27 mouse cellular contexts compared by ENCODE assay signal in the genomic region with DNA sequence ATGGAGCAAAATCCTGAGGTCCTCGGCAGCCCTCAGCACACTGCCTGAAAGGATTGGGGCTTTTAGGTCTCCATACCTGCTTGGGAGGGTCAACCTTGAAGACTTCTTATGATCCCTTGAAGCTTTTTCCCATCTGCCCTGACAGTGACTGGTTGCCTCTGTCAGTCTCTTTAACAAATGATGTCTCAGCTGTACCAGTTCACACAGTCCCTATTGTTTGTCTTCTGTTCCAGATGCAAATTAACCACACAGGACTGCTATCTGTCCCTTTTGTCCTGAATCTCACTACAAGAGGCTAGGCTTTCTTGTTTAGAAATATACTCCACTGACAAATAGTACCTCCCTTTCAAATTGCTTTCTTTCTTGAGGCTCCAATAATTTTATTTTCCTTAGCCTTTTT.
DNase-seq lines count a peak whose midpoint lies in the region; ATAC-seq lines count a peak whose summit lies in the region.
"Had no signal": no experiment of that assay in that cellular context is flagged by ENCODE, and none has a peak within 500 bp of the region (broad histone marks: within the 10 kb centered on the region; RNA-seq: fewer than 3 reads in every experiment).

No protein-coding gene starts in this region.

- peak; percentile 91 for ATAC-seq in hindbrain, embryonic 11.5 days (ENCODE audit: low FRiP score)
- no peak for ATAC-seq in hindbrain, embryonic 14.5 days (ENCODE audit: low FRiP score)
- ATAC-seq: forebrain, embryonic 15.5 days; hindbrain, embryonic 16.5 days; intestine, embryonic 15.5 days had no signal

- no peak overlapping the region for H3K4me2 ChIP-seq in hindbrain, embryonic 11.5 days (replicated peaks; ENCODE audit: low read depth, low read length)
- no peak overlapping the region for H3K4me2 ChIP-seq in hindbrain, embryonic 14.5 days (replicated peaks)
- H3K4me2 ChIP-seq: embryonic facial prominence, embryonic 13.5 days; forebrain, embryonic 12.5 days; forebrain, embryonic 15.5 days; heart, embryonic 13.5 days; hindbrain, embryonic 12.5 days; intestine, embryonic 15.5 days had no signal

- no peaks in the 10 kb centered on the region for H3K27me3 ChIP-seq in hindbrain, embryonic 11.5 days (ENCODE audit: control insufficient read depth, insufficient read depth, low read length)
- H3K27me3 ChIP-seq in hindbrain, embryonic 14.5 days (ENCODE audit: control insufficient read depth, insufficient read depth, low read length) = no peaks in the 10 kb centered on the region
- H3K27me3 ChIP-seq: CH12.LX; embryonic facial prominence, embryonic 13.5 days; forebrain, embryonic 12.5 days; forebrain, embryonic 15.5 days; heart, embryonic 13.5 days; hindbrain, embryonic 12.5 days; intestine, embryonic 15.5 days had no signal

- H3K9me3 ChIP-seq in hindbrain, embryonic 11.5 days (ENCODE audit: control insufficient read depth, low read length) = no peaks in the 10 kb centered on the region
- no peaks in the 10 kb centered on the region for H3K9me3 ChIP-seq in hindbrain, embryonic 14.5 days (ENCODE audit: control insufficient read depth, low read length)
- H3K9me3 ChIP-seq: embryonic facial prominence, embryonic 10.5 days; embryonic facial prominence, embryonic 13.5 days; forebrain, embryonic 12.5 days; forebrain, embryonic 15.5 days; heart, embryonic 10.5 days; heart, embryonic 13.5 days; hindbrain, embryonic 12.5 days; intestine, embryonic 15.5 days had no signal

- no peaks in the 10 kb centered on the region for H3K4me1 ChIP-seq in hindbrain, embryonic 11.5 days (replicated peaks; ENCODE audit: control insufficient read depth, insufficient read depth, low read length)
- H3K4me1 ChIP-seq in hindbrain, embryonic 14.5 days (replicated peaks; ENCODE audit: control insufficient read depth, insufficient read depth, low read length) = no peaks in the 10 kb centered on the region
- H3K4me1 ChIP-seq: embryonic facial prominence, embryonic 10.5 days; embryonic facial prominence, embryonic 13.5 days; forebrain, embryonic 12.5 days; forebrain, embryonic 15.5 days; heart, embryonic 10.5 days; heart, embryonic 13.5 days; hindbrain, embryonic 12.5 days; intestine, embryonic 15.5 days had no signal

- H3K27ac ChIP-seq in hindbrain, embryonic 11.5 days (ENCODE audit: low read depth, low read length) = no peak overlapping the region
- no peak overlapping the region for H3K27ac ChIP-seq in hindbrain, embryonic 14.5 days
- H3K27ac ChIP-seq: embryonic facial prominence, embryonic 10.5 days; embryonic facial prominence, embryonic 13.5 days; forebrain, embryonic 12.5 days; forebrain, embryonic 15.5 days; heart, adult 2 months; heart, embryonic 10.5 days; heart, embryonic 13.5 days; hindbrain, embryonic 12.5 days; intestine, embryonic 15.5 days had no signal

- peak; percentile 31 for DNase-seq in hindbrain, embryonic 11.5 days (ENCODE audit: low spot score)
- DNase-seq in hindbrain, embryonic 14.5 days (ENCODE audit: low spot score) = no peak
- DNase-seq in ES-CJ7 (ENCODE audit: low read depth, low spot score) = peak; percentile 4
- peak; percentile 13 for DNase-seq in ZHBTc4 (ENCODE audit: low read depth, low spot score)
- DNase-seq in layer of hippocampus, adult 9-10 months (ENCODE audit: low spot score) = no peak
- DNase-seq in natural killer cell, adult 2 months (ENCODE audit: low spot score in 2 of 2) = no peak
- DNase-seq: adrenal gland, postnatal 10 days; adrenal gland, postnatal 36 days; B cell, adult 2 months; cerebellum, adult 18-20 months; cerebellum, postnatal 14 days; gastrocnemius, postnatal 36 days; heart, adult 2 months; heart, postnatal 14 days; heart, postnatal 4 days; kidney, adult 11 months had no signal

- 48% methylated on average over 1 of the region's 1 CpGs for WGBS in hindbrain, embryonic 11.5 days
- 34% methylated on average over 1 of the region's 1 CpGs for WGBS in hindbrain, embryonic 14.5 days

- H3K4me3 ChIP-seq in hindbrain, embryonic 11.5 days (ENCODE audit: low read depth, low read length) = no peak overlapping the region
- H3K4me3 ChIP-seq in hindbrain, embryonic 14.5 days (replicated peaks; ENCODE audit: low read length) = no peak overlapping the region
- H3K4me3 ChIP-seq: embryonic facial prominence, embryonic 10.5 days; embryonic facial prominence, embryonic 13.5 days; erythroblast, embryonic 14.5 days; forebrain, embryonic 12.5 days; forebrain, embryonic 15.5 days; heart, adult 2 months; heart, embryonic 10.5 days; heart, embryonic 13.5 days; hindbrain, embryonic 12.5 days; intestine, embryonic 15.5 days had no signal

- H3K9ac ChIP-seq in hindbrain, embryonic 11.5 days (ENCODE audit: low read depth, low read length) = no peak overlapping the region
- H3K9ac ChIP-seq in hindbrain, embryonic 14.5 days = no peak overlapping the region
- H3K9ac ChIP-seq: embryonic facial prominence, embryonic 13.5 days; forebrain, embryonic 12.5 days; forebrain, embryonic 15.5 days; heart, embryonic 13.5 days; hindbrain, embryonic 12.5 days; intestine, embryonic 15.5 days had no signal

- no peaks in the 10 kb centered on the region for H3K36me3 ChIP-seq in hindbrain, embryonic 11.5 days (ENCODE audit: control insufficient read depth, insufficient read depth, low read length)
- H3K36me3 ChIP-seq in hindbrain, embryonic 14.5 days (replicated peaks; ENCODE audit: control insufficient read depth, insufficient read depth) = no peaks in the 10 kb centered on the region
- H3K36me3 ChIP-seq: embryonic facial prominence, embryonic 10.5 days; embryonic facial prominence, embryonic 13.5 days; forebrain, embryonic 12.5 days; forebrain, embryonic 15.5 days; heart, embryonic 10.5 days; heart, embryonic 13.5 days; hindbrain, embryonic 12.5 days; intestine, embryonic 15.5 days had no signal

Comparison
In these comparisons a context has a peak if more than half of its experiments do, and no peak if none do; other contexts are left out.
1. DNase-seq: peak in hindbrain, embryonic 11.5 days (single experiment), ES-CJ7 (single experiment) and ZHBTc4 (single experiment); none in hindbrain, embryonic 14.5 days (single experiment), layer of hippocampus, adult 9-10 months (single experiment) and natural killer cell, adult 2 months (0 of 2).